Mouse (Mus musculus) heart, postnatal 0 days (tissue): Measurements from ENCODE around the gene Evi5l.

ENCODE experiments used
- CTCF ChIP-seq: IDR thresholded peaks from 2 replicates; pipeline ENCODE4 v1.5.1; 2016; ENCODE audit warnings: antibody characterized with exemption, control low read depth, low read depth
- EP300 ChIP-seq: IDR thresholded peaks from 2 replicates; pipeline ENCODE4 v1.6.1; 2016; ENCODE audit warnings: antibody characterized with exemption, low read depth

- TF ChIP-seq CTCF (no peak), EP300 (no peak)
These were observed 1.6 kb downstream of the Evi5l start for GRCm38 (mm10) chr8:4167918-4168317.
